Mouse (Mus musculus): ENCODE data around the gene Nek6. TPM values are rescaled to one million over a fixed set of nuclear protein-coding genes. Genes with fewer than 3 reads are reported as not detected.

Nek6 gene
- polyA plus RNA-seq, 1 experiment from 2014 or later = 55.0 TPM

DNA sequence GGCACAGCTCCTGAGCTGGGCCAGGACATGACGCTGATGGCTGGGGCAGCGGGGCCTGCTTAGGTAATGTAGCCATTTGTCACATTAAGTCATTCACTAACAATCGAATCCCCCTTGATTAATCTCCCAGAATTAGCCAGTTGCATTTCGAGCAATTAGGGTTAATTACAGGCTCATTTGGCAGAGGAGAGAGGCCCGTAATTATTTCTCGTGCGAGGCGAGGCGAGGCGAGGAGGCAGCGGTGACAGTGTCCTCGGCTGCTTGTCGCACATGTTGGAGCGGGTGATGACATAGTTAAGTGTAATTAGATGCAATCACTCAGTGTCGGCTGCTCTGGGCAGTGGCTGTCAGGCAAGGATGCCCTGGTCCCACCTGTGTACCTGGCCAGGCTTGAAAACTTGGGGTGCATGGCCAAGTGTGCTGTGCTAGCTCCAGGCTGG is 40.6 kb downstream of the Nek6 start:
- H3K4me2 ChIP-seq (replicated peaks) = no peak overlapping the region
- no peaks in the 10 kb centered on the region for H3K36me3 ChIP-seq (replicated peaks; ENCODE audit: control insufficient read depth, insufficient read depth)
- DNase-seq (ENCODE audit: low spot score) (peak; percentile 63), ATAC-seq (ENCODE audit: low FRiP score) (peak; percentile 64)
- H3K9ac ChIP-seq = no peak overlapping the region
- no peaks in the 10 kb centered on the region for H3K27me3 ChIP-seq (ENCODE audit: control insufficient read depth, insufficient read depth, low read length)
- H3K4me3 ChIP-seq (replicated peaks; ENCODE audit: low read length) = no peak overlapping the region
- H3K27ac ChIP-seq = no peak overlapping the region
- 33% methylated on average over 15 of the region's 15 CpGs for WGBS
- no peaks in the 10 kb centered on the region for H3K9me3 ChIP-seq (ENCODE audit: control insufficient read depth, low read length)
- peaks cover 22% of the 10 kb centered on the region for H3K4me1 ChIP-seq (replicated peaks; ENCODE audit: control insufficient read depth, insufficient read depth, low read length)

- WGBS = 51% methylated on average over 19 of the region's 19 CpGs
- Histone ChIP-seq H3K4me1 (replicated peaks; ENCODE audit: control insufficient read depth, insufficient read depth, low read length) (peaks cover 21% of the 10 kb centered on the region), H3K27ac (no peak overlapping the region), H3K27me3 (ENCODE audit: control insufficient read depth, insufficient read depth, low read length) (no peaks in the 10 kb centered on the region), H3K9me3 (ENCODE audit: control insufficient read depth, low read length) (no peaks in the 10 kb centered on the region), H3K36me3 (replicated peaks; ENCODE audit: control insufficient read depth, insufficient read depth) (no peaks in the 10 kb centered on the region), H3K4me3 (replicated peaks; ENCODE audit: low read length) (no peak overlapping the region), H3K4me2 (replicated peaks) (no peak overlapping the region), H3K9ac (no peak overlapping the region)
- DNase-seq (ENCODE audit: low spot score) (no peak), ATAC-seq (ENCODE audit: low FRiP score) (no peak)
Measured at GRCm38 (mm10) chr2:38554226-38554995, 43.0 kb downstream of the Nek6 start.

- no peak overlapping the region for H3K9ac ChIP-seq
- peaks cover 25% of the 10 kb centered on the region for H3K4me1 ChIP-seq (replicated peaks; ENCODE audit: control insufficient read depth, insufficient read depth, low read length)
- H3K4me3 ChIP-seq (replicated peaks; ENCODE audit: low read length) = no peak overlapping the region
- DNase-seq (ENCODE audit: low spot score) (no peak), ATAC-seq (ENCODE audit: low FRiP score) (no peak)
- H3K27ac ChIP-seq = no peak overlapping the region
- H3K36me3 ChIP-seq (replicated peaks; ENCODE audit: control insufficient read depth, insufficient read depth) = no peaks in the 10 kb centered on the region
- H3K27me3 ChIP-seq (ENCODE audit: control insufficient read depth, insufficient read depth, low read length) = no peaks in the 10 kb centered on the region
- no peak overlapping the region for H3K4me2 ChIP-seq (replicated peaks)
- 78% methylated on average over 4 of the region's 4 CpGs for WGBS
- H3K9me3 ChIP-seq (ENCODE audit: control insufficient read depth, low read length) = no peaks in the 10 kb centered on the region
Measured at GRCm38 (mm10) chr2:38555659-38556058, 44.2 kb downstream of the Nek6 start.

DNA sequence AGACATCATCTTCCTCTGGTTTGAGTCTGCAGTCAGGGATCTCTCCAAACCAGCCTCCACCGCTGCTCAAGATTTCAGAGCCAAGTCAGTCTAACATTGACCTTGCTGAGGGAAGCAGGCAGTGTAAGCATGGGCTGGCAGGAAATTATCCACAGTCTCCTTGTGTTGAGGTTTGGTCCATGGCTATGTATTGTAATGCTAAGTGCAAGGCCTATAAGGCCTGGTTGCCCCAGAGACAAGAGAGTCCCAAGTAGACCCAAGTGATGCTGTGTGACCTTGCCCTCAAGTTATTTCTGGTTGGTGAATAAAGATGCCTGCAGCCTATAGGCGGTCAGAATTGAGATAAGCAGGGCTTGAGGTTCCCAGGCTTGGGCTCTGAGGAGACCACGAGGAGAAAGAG is 45.3 kb downstream of the Nek6 start:
- no peak overlapping the region for H3K4me3 ChIP-seq (replicated peaks; ENCODE audit: low read length)
- DNase-seq (ENCODE audit: low spot score) (no peak), ATAC-seq (ENCODE audit: low FRiP score) (no peak)
- no peak overlapping the region for H3K4me2 ChIP-seq (replicated peaks)
- no peaks in the 10 kb centered on the region for H3K9me3 ChIP-seq (ENCODE audit: control insufficient read depth, low read length)
- H3K27ac ChIP-seq = no peak overlapping the region
- H3K36me3 ChIP-seq (replicated peaks; ENCODE audit: control insufficient read depth, insufficient read depth) = no peaks in the 10 kb centered on the region
- peaks cover 25% of the 10 kb centered on the region for H3K4me1 ChIP-seq (replicated peaks; ENCODE audit: control insufficient read depth, insufficient read depth, low read length)
- no peaks in the 10 kb centered on the region for H3K27me3 ChIP-seq (ENCODE audit: control insufficient read depth, insufficient read depth, low read length)
- H3K9ac ChIP-seq = no peak overlapping the region
- WGBS = 63% methylated on average over 3 of the region's 3 CpGs

DNA sequence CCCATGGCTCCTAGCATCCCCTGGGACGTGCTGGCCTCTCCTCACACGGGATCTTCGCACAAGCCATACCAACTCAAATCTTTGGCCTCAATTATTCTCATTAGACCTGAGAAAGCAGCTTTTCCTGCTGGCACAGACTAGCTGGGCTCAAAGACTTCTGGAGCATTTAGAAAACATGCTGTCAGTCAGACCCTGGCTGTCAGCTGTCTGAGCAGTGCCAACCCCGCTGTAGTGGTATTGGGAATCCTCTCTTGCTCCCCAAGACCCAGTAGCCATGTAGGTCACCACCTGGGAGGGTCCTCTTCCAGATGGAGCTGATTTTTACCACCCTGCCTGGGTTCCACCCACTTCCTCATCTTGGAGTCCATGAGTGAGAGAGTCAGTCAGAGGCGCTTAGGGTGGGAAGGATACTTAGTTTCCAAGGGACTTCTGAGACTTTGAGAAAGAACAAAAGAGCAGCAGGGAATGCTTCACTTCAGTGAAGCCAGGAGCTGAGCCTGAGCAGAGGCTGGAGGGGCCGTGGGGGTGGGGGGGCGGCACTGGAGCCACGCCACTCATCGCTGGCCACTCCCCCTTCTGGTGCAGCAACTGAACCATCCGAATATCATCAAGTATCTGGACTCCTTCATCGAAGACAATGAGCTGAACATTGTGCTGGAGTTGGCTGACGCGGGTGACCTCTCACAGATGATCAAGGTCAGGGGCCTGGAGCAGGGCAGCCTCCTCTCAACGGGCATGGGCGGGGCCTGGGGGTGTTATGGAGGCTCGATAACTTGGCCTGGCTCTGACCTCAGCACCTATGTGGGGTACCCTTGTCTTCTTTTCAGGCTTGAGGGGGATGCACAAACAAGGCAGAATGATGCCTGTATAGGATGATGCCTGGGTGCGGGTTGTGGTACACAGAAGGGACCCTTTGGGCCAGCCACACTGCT is 49.1 kb downstream of the Nek6 start:
- 0 out of 2 replicates have a peak, but pooled peaks cover 8% of the 10 kb centered on the region for H3K4me1 ChIP-seq (replicated peaks; ENCODE audit: control insufficient read depth, insufficient read depth, low read length)
- no peaks in the 10 kb centered on the region; the same call in 1 of the 2 replicates for H3K36me3 ChIP-seq (replicated peaks; ENCODE audit: control insufficient read depth, insufficient read depth)
- H3K27ac ChIP-seq = no peak overlapping the region
- no peak overlapping the region for H3K4me2 ChIP-seq (replicated peaks)
- no peaks in the 10 kb centered on the region for H3K9me3 ChIP-seq (ENCODE audit: control insufficient read depth, low read length)
- no peak overlapping the region for H3K9ac ChIP-seq
- H3K4me3 ChIP-seq (replicated peaks; ENCODE audit: low read length) = no peak overlapping the region
- ATAC-seq (ENCODE audit: low FRiP score) (0 out of 2 replicates have a peak, but pooled peaks have one; percentile 9), DNase-seq (ENCODE audit: low spot score) (no peak)
- WGBS = 44% methylated on average over 17 of the region's 17 CpGs
- H3K27me3 ChIP-seq (ENCODE audit: control insufficient read depth, insufficient read depth, low read length) = no peaks in the 10 kb centered on the region

DNA sequence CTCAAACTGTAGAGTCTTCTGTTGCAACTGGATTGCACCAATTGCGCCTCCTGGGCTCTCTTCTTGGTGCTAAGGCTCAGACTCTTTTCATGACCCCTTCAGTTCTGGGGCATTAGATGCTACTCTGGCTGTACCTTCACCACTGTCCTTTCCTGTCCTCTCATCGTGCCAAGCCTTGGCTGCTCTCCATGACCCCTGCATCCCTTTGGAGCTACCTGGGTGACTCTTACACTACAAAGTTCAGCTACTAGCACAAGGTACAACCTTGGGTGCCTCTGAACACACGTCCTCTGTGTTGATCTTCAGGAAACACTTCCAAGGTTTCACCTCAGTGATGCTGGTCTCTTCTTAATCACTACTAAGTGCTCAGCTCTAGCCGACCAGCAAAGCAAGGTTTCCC is 51.2 kb downstream of the Nek6 start:
- ATAC-seq (ENCODE audit: low FRiP score) = no peak
- H3K4me2 ChIP-seq (replicated peaks) = no peak overlapping the region
- H3K4me3 ChIP-seq (replicated peaks; ENCODE audit: low read length) = no peak overlapping the region
- no peak overlapping the region for H3K27ac ChIP-seq
- DNase-seq (ENCODE audit: low spot score) = no peak
- no peaks in the 10 kb centered on the region for H3K27me3 ChIP-seq (ENCODE audit: control insufficient read depth, insufficient read depth, low read length)
- no peaks in the 10 kb centered on the region; the same call in 1 of the 2 replicates for H3K36me3 ChIP-seq (replicated peaks; ENCODE audit: control insufficient read depth, insufficient read depth)
- H3K9me3 ChIP-seq (ENCODE audit: control insufficient read depth, low read length) = no peaks in the 10 kb centered on the region
- WGBS = 92% methylated on average over 4 of the region's 4 CpGs
- 0 out of 2 replicates have a peak, but pooled peaks cover 4% of the 10 kb centered on the region for H3K4me1 ChIP-seq (replicated peaks; ENCODE audit: control insufficient read depth, insufficient read depth, low read length)
- no peak overlapping the region for H3K9ac ChIP-seq

DNA sequence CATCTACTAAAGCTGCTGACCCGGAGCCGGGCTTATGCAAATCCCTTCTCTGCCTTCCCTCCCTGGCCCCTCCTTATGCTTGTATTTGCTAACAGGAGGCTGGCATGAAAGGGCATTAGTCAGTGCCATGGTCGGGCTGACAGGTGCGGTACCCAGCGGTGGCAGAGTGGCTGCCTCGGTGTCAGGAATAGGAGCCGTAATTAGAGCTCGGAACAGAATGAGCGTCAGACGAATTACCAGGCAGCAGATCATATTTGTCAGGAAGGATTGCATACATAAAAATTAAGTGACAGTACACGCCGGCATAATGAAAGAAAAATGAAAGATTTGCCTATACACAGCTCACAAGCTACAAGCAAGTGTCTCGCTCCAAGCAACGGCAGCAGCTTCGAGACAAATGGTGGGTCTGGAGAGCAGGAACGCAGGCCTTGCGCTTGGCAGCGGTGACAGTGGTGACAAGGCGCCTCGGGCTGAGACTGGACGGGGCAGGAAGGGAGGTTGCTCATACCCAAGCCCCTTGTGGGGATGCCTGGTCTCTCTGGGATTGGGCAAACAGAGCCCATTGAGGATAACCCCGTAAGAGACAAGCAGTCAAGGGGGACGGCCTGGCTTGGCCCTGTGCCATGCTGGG is 60.6 kb downstream of the Nek6 start:
- Histone ChIP-seq H3K4me2 (replicated peaks) (no peak overlapping the region), H3K36me3 (replicated peaks; ENCODE audit: control insufficient read depth, insufficient read depth) (0 out of 2 replicates have a peak, but pooled peaks cover 7% of the 10 kb centered on the region), H3K4me1 (replicated peaks; ENCODE audit: control insufficient read depth, insufficient read depth, low read length) (peaks cover 12% of the 10 kb centered on the region), H3K9me3 (ENCODE audit: control insufficient read depth, low read length) (no peaks in the 10 kb centered on the region), H3K9ac (peak overlapping the region; percentile 24; the same call in 1 of the 2 replicates), H3K4me3 (replicated peaks; ENCODE audit: low read length) (no peak overlapping the region), H3K27me3 (ENCODE audit: control insufficient read depth, insufficient read depth, low read length) (no peaks in the 10 kb centered on the region), H3K27ac (peak overlapping the region; percentile 71)
- ATAC-seq (ENCODE audit: low FRiP score) (peak; percentile 34; the same call in 1 of the 2 replicates), DNase-seq (ENCODE audit: low spot score) (no peak)
- 52% methylated on average over 23 of the region's 23 CpGs for WGBS

- WGBS = 95% methylated on average over 2 of the region's 2 CpGs
- Histone ChIP-seq H3K4me3 (replicated peaks; ENCODE audit: low read length) (no peak overlapping the region), H3K27ac (no peak overlapping the region), H3K9me3 (ENCODE audit: control insufficient read depth, low read length) (no peaks in the 10 kb centered on the region), H3K9ac (no peak overlapping the region), H3K36me3 (replicated peaks; ENCODE audit: control insufficient read depth, insufficient read depth) (0 out of 2 replicates have a peak, but pooled peaks cover 3% of the 10 kb centered on the region), H3K4me2 (replicated peaks) (no peak overlapping the region), H3K4me1 (replicated peaks; ENCODE audit: control insufficient read depth, insufficient read depth, low read length) (peaks cover 28% of the 10 kb centered on the region), H3K27me3 (ENCODE audit: control insufficient read depth, insufficient read depth, low read length) (no peaks in the 10 kb centered on the region)
- no peak for ATAC-seq (ENCODE audit: low FRiP score)
- DNase-seq (ENCODE audit: low spot score) = no peak
Measured at GRCm38 (mm10) chr2:38574697-38575096, 63.3 kb downstream of the Nek6 start.
